Mouse (Mus musculus): ENCODE data around the gene Dolpp1.

DNA sequence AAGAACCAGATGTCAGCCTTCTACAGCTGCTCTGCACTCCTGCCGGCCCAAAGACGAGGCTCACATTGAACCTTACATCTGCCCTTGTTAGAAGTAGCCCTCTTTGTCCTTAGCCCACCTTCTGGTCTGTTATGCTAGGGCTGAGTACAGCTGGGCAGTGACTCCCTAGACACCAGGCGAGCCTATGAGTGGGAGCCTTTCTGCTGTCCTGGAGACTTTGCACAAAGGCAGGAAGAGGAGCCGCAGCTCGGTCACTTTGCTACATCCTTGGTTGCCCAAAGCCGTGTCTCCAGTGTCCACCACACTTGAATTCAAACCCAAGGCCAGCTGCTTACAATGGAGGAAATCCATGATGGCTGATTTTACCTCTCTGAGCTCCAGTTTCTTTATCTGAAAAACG, 56.3 kb downstream of the Dolpp1 start:
- TF ChIP-seq CTCF (IDR thresholded peaks at IDR 0.05), result no peak
- TF ChIP-seq EP300 (IDR thresholded peaks at IDR 0.05), result no peak

All from lung, postnatal 0 days (tissue).